Mouse (Mus musculus): ENCODE data around the gene Lrguk. TPM values are rescaled to one million over a fixed set of nuclear protein-coding genes. Genes with fewer than 3 reads are reported as not detected.

The Lrguk gene
- polyA plus RNA-seq, 2 experiments = 0.29 to 0.43 TPM

GRCm38 (mm10) chr6:34170844-34171494 is 141.7 kb downstream of the Lrguk start:
- H3K4me3 ChIP-seq (replicated peaks; ENCODE audit: low read length) = no peak overlapping the region
- H3K9me3 ChIP-seq (ENCODE audit: control insufficient read depth, low read length) = no peaks in the 10 kb centered on the region
- no peak for TF ChIP-seq POLR2A (IDR thresholded peaks at IDR 0.05; ENCODE audit: borderline replicate concordance, extremely low read depth, insufficient read depth, insufficient read length)
- no peak overlapping the region for H3K4me2 ChIP-seq (replicated peaks; ENCODE audit: low read depth, low read length, severe bottlenecking)
- peaks cover 4% of the 10 kb centered on the region for H3K4me1 ChIP-seq (ENCODE audit: control insufficient read depth, insufficient read depth, low read length)
- WGBS = 87% methylated on average over 7 of the region's 7 CpGs
- no peak overlapping the region for H3K9ac ChIP-seq (ENCODE audit: low read depth, low read length, severe bottlenecking)
- no peak overlapping the region for H3K27ac ChIP-seq (replicated peaks; ENCODE audit: low read depth, low read length)
- DNase-seq (ENCODE audit: low spot score) (no peak), ATAC-seq (ENCODE audit: low FRiP score, low read depth) (no peak)
- H3K27me3 ChIP-seq (ENCODE audit: control insufficient read depth, insufficient read depth, low read length) = no peaks in the 10 kb centered on the region
- peaks cover 41% of the 10 kb centered on the region for H3K36me3 ChIP-seq (ENCODE audit: control insufficient read depth, insufficient read depth, low read length)

GRCm38 (mm10) chr6:34171748-34172457 is 142.7 kb downstream of the Lrguk start:
- Histone ChIP-seq H3K4me1 (ENCODE audit: control insufficient read depth, insufficient read depth, low read length) (peaks cover 7% of the 10 kb centered on the region), H3K9me3 (ENCODE audit: control insufficient read depth, low read length) (no peaks in the 10 kb centered on the region), H3K9ac (ENCODE audit: low read depth, low read length, severe bottlenecking) (no peak overlapping the region), H3K4me3 (replicated peaks; ENCODE audit: low read length) (no peak overlapping the region), H3K27me3 (ENCODE audit: control insufficient read depth, insufficient read depth, low read length) (no peaks in the 10 kb centered on the region), H3K36me3 (ENCODE audit: control insufficient read depth, insufficient read depth, low read length) (peaks cover 31% of the 10 kb centered on the region), H3K27ac (replicated peaks; ENCODE audit: low read depth, low read length) (no peak overlapping the region), H3K4me2 (replicated peaks; ENCODE audit: low read depth, low read length, severe bottlenecking) (no peak overlapping the region)
- DNase-seq (ENCODE audit: low spot score) (no peak), ATAC-seq (ENCODE audit: low FRiP score, low read depth) (no peak)
- WGBS = 81% methylated on average over 12 of the region's 12 CpGs
- no peak for TF ChIP-seq POLR2A (IDR thresholded peaks at IDR 0.05; ENCODE audit: borderline replicate concordance, extremely low read depth, insufficient read depth, insufficient read length)

GRCm38 (mm10) chr6:34173251-34173650 is 144.0 kb downstream of the Lrguk start:
- WGBS = 91% methylated on average over 11 of the region's 12 CpGs
- Histone ChIP-seq H3K27ac (replicated peaks; ENCODE audit: low read depth, low read length) (no peak overlapping the region), H3K9ac (ENCODE audit: low read depth, low read length, severe bottlenecking) (no peak overlapping the region), H3K4me1 (ENCODE audit: control insufficient read depth, insufficient read depth, low read length) (peaks cover 7% of the 10 kb centered on the region), H3K27me3 (ENCODE audit: control insufficient read depth, insufficient read depth, low read length) (no peaks in the 10 kb centered on the region), H3K4me2 (replicated peaks; ENCODE audit: low read depth, low read length, severe bottlenecking) (no peak overlapping the region), H3K9me3 (ENCODE audit: control insufficient read depth, low read length) (no peaks in the 10 kb centered on the region), H3K36me3 (ENCODE audit: control insufficient read depth, insufficient read depth, low read length) (peaks cover 21% of the 10 kb centered on the region), H3K4me3 (replicated peaks; ENCODE audit: low read length) (no peak overlapping the region)
- no peak for TF ChIP-seq POLR2A (IDR thresholded peaks at IDR 0.05; ENCODE audit: borderline replicate concordance, extremely low read depth, insufficient read depth, insufficient read length)
- ATAC-seq (ENCODE audit: low FRiP score, low read depth) = no peak
- no peak for DNase-seq (ENCODE audit: low spot score)

GRCm38 (mm10) chr6:34174715-34175114 is 145.5 kb downstream of the Lrguk start:
- H3K9ac ChIP-seq (ENCODE audit: low read depth, low read length, severe bottlenecking) = no peak overlapping the region
- no peak overlapping the region for H3K4me3 ChIP-seq (replicated peaks; ENCODE audit: low read length)
- DNase-seq (ENCODE audit: low spot score) = no peak
- TF ChIP-seq POLR2A (IDR thresholded peaks at IDR 0.05; ENCODE audit: borderline replicate concordance, extremely low read depth, insufficient read depth, insufficient read length) = no peak
- H3K9me3 ChIP-seq (ENCODE audit: control insufficient read depth, low read length) = no peaks in the 10 kb centered on the region
- WGBS = 89% methylated on average over 8 of the region's 8 CpGs
- no peak overlapping the region for H3K27ac ChIP-seq (replicated peaks; ENCODE audit: low read depth, low read length)
- ATAC-seq (ENCODE audit: low FRiP score, low read depth) = no peak
- H3K27me3 ChIP-seq (ENCODE audit: control insufficient read depth, insufficient read depth, low read length) = no peaks in the 10 kb centered on the region
- H3K4me2 ChIP-seq (replicated peaks; ENCODE audit: low read depth, low read length, severe bottlenecking) = no peak overlapping the region
- H3K36me3 ChIP-seq (ENCODE audit: control insufficient read depth, insufficient read depth, low read length) = peaks cover 8% of the 10 kb centered on the region
- peaks cover 7% of the 10 kb centered on the region for H3K4me1 ChIP-seq (ENCODE audit: control insufficient read depth, insufficient read depth, low read length)

- peak; percentile 77 for ATAC-seq (ENCODE audit: low FRiP score, low read depth)
- no peaks in the 10 kb centered on the region for H3K9me3 ChIP-seq (ENCODE audit: control insufficient read depth, low read length)
- H3K36me3 ChIP-seq (ENCODE audit: control insufficient read depth, insufficient read depth, low read length) = no peaks in the 10 kb centered on the region
- H3K4me2 ChIP-seq (replicated peaks; ENCODE audit: low read depth, low read length, severe bottlenecking) = peak overlapping the region; percentile 65
- H3K9ac ChIP-seq (ENCODE audit: low read depth, low read length, severe bottlenecking) = peak overlapping the region; percentile 85
- WGBS = 4% methylated on average over 23 of the region's 29 CpGs
- peak overlapping the region; percentile 80 for H3K4me3 ChIP-seq (replicated peaks; ENCODE audit: low read length)
- no peaks in the 10 kb centered on the region for H3K27me3 ChIP-seq (ENCODE audit: control insufficient read depth, insufficient read depth, low read length)
- peak overlapping the region; percentile 81 for H3K27ac ChIP-seq (replicated peaks; ENCODE audit: low read depth, low read length)
- DNase-seq (ENCODE audit: low spot score) = peak; percentile 21
- peaks cover 7% of the 10 kb centered on the region for H3K4me1 ChIP-seq (ENCODE audit: control insufficient read depth, insufficient read depth, low read length)
- TF ChIP-seq POLR2A (IDR thresholded peaks at IDR 0.05; ENCODE audit: borderline replicate concordance, extremely low read depth, insufficient read depth, insufficient read length) = no peak
Observed at GRCm38 (mm10) chr6:34176111-34176863, 147.0 kb downstream of the Lrguk start.

All from limb, embryonic 14.5 days (tissue).